Mouse (Mus musculus): ENCODE results near the gene Atg9b. TPM values are rescaled to one million over a fixed set of nuclear protein-coding genes. Genes with fewer than 3 reads are reported as not detected.

The Atg9b gene
- total RNA-seq, 2 experiments from 2014 or later, result 0.75 to 1.4 TPM

- DNase-seq, result no peak
Observed at GRCm38 (mm10) chr5:24381486-24381885, 10.5 kb downstream of the Atg9b start.

DNA sequence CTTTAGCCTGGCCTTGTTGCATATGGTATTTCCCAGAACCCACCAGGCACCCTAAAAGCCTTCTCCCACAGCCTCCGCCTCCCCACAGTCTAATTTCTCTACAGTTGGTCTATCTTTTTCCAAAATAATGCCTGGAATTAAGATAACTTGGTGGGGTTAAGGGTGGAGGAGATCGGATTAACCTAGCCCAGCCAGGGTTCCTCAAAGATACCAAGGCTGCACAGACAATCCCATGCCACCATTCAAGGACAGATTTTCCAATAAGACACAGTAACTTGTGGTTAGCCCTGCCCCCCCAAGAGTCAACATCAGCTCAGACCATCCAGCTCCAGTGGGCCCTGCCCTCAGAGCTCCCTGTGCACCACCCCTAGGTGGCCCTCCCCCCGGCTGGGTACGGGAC, 11.4 kb downstream of the Atg9b start:
- DNase-seq, result no peak

DNA sequence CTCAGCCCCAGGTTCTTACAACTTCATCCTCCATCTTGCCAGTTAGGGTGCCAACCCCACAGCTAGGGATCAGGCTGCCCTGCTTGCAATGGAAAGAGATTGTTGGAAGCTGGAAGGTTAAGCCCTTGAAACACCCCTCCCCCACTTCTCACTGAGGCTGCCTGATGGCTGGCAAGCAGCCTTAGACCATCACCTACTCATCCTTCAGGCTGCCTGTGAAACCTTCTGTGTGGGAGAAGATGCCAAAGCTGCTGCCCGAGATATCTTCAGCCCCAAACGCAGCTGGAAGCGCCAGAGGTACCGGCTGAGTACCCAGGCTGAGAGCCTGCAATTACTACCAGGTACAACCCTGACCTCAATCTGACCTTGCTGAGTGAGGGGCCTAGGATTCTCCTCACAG, 12.4 kb downstream of the Atg9b start:
- DNase-seq, result no peak

- DNase-seq, result no peak
Observed at GRCm38 (mm10) chr5:24378700-24379099, 13.2 kb downstream of the Atg9b start.

- no peak for DNase-seq
Observed at GRCm38 (mm10) chr5:24374666-24375328, 17.1 kb downstream of the Atg9b start.

DNA sequence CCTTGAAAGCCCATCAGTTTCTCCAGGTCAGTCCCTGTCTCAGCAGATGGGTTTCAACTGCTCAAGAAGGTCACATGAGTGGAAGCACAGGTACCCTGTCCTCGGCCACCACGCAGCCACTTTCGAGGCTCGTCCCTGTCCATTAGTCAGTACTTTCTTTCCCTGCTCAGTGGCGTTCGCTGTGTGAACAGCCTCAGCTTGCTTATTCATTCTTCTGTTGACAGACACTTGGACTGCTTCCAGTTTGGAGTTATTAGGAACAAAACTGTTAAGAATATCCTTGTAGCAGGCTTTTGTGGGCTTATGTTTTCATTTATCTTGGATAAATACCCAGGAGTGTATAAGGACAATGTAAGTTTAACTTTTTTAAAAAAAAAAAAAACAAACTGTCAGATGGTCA, 17.7 kb downstream of the Atg9b start:
- DNase-seq, result peak; percentile 41 to 58

- no peak for DNase-seq
Observed at GRCm38 (mm10) chr5:24373807-24374206, 18.1 kb downstream of the Atg9b start.

DNA sequence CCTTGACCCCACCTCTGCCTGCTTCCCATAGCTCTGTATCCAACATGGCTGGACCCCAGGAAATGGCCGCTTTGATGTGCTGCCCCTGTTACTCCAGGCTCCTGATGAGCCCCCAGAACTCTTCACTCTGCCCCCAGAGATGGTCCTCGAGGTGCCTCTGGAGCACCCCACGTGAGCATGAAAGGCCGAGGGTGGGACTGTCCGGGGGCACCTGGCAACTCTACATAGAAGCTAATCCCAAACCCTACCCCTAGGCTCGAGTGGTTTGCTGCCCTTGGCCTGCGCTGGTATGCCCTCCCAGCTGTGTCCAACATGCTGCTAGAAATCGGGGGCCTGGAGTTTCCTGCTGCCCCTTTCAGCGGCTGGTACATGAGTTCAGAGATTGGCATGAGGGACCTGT, 22.2 kb downstream of the Atg9b start:
- no peak for DNase-seq

DNA sequence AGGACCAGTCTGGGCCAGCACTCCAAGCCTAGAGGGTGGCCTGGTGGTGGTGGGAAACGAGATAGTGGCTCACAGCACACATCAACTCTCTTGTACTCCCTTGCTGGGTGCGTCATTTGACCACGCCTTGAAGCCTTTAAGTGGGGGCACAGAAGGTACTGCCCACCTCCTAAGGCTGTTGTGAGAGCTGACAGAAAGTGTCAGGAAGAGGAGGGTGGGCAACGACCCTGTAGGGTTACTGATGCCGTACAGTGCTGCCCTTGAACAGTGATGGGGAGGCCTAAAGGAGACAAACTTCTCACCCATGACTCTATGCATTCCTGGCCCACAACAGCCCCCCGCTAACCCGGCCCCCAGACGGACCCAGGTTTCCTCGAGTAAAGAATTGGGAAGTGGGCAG, 25.5 kb downstream of the Atg9b start:
- DNase-seq, result no peak

- peak in 1 of 2 experiments; percentile 66 for DNase-seq
Observed at GRCm38 (mm10) chr5:24365528-24365927, 26.4 kb downstream of the Atg9b start.

DNA sequence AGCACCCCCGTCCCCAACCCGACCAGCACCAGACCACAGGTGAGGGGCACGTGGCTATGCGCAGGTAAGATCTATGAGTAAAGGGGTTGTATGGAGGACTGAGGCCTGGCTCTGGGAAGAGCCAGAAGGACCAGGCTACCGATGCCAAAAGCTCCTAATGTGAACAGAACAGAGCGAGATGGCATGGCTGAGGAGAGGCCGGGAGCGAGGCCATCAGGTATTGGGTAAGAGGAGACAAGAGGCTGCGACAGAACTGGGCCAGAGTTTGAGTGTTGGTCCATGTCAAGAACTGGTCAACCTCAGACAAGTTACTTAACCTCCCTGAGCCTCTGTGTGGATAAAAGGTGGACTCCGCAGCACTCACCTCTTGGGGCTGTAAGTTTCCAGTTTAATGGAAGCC, 27.0 kb downstream of the Atg9b start:
- no peak for DNase-seq

DNA sequence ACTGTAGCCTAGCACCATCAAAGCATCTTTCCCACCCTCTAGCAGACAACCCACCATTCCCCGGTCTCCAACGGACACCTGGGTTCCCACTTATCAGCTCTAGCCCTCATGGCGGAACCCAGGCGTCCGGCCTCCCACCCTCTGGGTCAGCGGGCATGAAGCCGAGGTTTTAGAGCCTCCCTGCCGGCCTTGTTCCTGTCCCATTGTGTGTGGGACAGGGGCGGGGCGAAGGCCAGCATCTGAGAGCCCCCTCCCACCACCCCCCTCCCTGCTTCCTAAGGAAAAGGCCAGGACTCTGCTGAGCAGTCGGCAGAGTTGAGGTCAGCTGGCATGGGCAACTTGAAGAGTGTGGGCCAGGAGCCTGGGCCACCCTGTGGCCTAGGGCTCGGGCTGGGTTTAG, 27.4 kb downstream of the Atg9b start, which contains the start of gene Nos3:
Nos3 (plus strand) TSS at position 303 of the 400 bp plus-strand sequence.
- DNase-seq, result peak; percentile 75 to 92

- DNase-seq, result no peak
Observed at GRCm38 (mm10) chr5:24364061-24364460, 27.9 kb downstream of the Atg9b start.

GRCm38 (mm10) chr5:24363467-24363866, 28.5 kb downstream of the Atg9b start:
- DNase-seq, result peak in 1 of 2 experiments; percentile 44

DNA sequence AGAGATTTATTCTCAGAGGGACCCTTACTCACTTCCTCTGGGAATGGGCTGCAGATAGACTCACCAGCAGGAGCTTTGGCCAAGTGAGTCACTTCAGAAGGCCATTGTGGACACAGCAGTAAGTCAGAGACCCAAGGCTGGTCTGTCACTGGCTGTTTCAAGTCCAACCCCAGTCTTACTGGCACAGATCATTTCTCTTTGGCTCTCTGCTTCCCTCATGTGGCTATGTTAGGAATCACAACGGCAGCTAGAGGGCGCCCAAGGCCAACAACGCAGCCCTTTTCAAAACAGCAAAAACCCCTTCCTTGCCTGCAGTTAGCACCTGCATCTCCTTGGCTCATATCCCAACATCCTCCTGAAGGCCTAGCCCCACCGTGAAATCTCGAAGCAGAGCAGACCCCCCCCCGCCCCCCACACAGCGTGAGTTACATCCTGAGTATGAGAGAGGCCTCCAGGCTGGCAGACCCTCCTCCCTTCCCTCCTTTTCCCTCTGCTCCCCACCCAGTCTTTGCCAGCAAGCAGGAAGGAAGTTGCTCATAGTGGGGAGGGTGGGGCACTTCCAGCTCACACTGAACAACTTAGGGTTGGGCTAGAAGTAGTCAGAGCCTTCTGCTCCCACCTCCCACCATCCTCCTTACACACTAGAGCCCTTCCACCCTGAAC, 31.0 kb downstream of the Atg9b start:
- DNase-seq, result peak; percentile 87 to 94

DNA sequence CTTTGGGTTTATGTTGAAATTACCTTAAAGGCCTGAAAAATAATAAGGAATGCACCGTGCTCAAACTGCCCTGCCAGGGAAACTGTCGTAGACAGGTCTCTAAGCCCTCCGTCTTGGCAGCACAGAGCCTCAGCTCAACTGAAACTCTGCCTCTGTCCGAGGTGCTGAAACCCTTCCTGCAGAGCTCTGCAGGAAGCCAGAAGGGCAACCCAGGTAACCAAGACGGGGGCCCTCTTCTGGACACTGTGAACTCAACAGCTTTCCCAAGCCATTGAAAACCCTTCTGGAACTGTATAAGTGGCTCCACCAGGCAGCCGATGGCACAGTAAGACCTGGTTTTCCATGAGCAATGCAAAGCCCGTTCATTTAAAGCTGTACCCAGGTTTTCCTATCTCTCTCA, 34.5 kb downstream of the Atg9b start:
- DNase-seq, result peak; percentile 65 to 83

DNA sequence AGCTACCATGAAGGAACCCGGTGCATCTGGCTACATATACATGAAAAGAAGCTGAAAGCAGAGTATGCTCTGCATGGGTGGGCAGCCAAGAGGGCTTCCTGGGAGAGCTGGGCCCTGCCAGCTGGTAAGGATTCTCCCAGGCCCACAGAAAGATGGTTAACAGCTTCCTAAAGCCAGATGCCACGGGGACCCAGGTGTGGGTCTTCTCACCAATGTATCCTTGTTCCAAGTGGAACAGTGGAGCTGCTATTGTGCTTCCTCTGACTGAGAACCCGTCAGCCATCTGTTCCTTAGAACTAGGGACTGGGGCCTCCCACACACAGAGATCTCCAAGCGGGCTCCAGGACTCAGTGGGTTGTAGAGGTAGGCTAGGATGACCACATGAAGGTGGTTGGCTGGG, 35.2 kb downstream of the Atg9b start:
- no peak for DNase-seq

- no peak for DNase-seq
Observed at GRCm38 (mm10) chr5:24353327-24353726, 38.6 kb downstream of the Atg9b start.

- peak; percentile 67 to 70 for DNase-seq
Observed at GRCm38 (mm10) chr5:24352251-24352859, 39.6 kb downstream of the Atg9b start.

GRCm38 (mm10) chr5:24351701-24352171, 40.2 kb downstream of the Atg9b start:
- peak; percentile 85 to 87 for DNase-seq

- DNase-seq, result no peak
Observed at GRCm38 (mm10) chr5:24351278-24351677, 40.7 kb downstream of the Atg9b start, which contains the start of gene Kcnh2. TSS of gene Kcnh2 (minus strand) at chr5:24351604.

- no peak for DNase-seq
Observed at GRCm38 (mm10) chr5:24350531-24351250, 41.3 kb downstream of the Atg9b start.

- peak; percentile 59 to 60 for DNase-seq
Observed at GRCm38 (mm10) chr5:24350073-24350472, 41.9 kb downstream of the Atg9b start.

All from heart, adult 18-20 months (tissue).